Mouse (Mus musculus) kidney, postnatal 25 days (tissue): ENCODE results near the gene Gid4.

Experiments used
- DNase-seq, 2 experiments: peaks; one replicate each; pipeline ENCODE4 v3.0.0; 2021; ENCODE audit warnings: mixed read lengths in 2 of 2

The Gid4 gene

GRCm38 (mm10) chr11:60416963-60417716 is at the start of gene Gid4:
Gene Gid4 (plus strand): TSS chr11:60417145.
- peak; percentile 99 for DNase-seq

GRCm38 (mm10) chr11:60367256-60367655 is 49.7 kb upstream of the Gid4 start:
- no peak for DNase-seq

GRCm38 (mm10) chr11:60368909-60369308 is 48.0 kb upstream of the Gid4 start:
- DNase-seq, result no peak

- DNase-seq, result no peak
These were observed 47.5 kb upstream of the Gid4 start for GRCm38 (mm10) chr11:60369448-60369847.

- no peak for DNase-seq
These were observed 46.5 kb upstream of the Gid4 start for GRCm38 (mm10) chr11:60370431-60370830.

- DNase-seq, result no peak
These were observed 42.5 kb upstream of the Gid4 start for GRCm38 (mm10) chr11:60374481-60374880.

GRCm38 (mm10) chr11:60383518-60383917 is 33.4 kb upstream of the Gid4 start:
- DNase-seq, result no peak

GRCm38 (mm10) chr11:60384762-60385421 is 32.1 kb upstream of the Gid4 start:
- no peak for DNase-seq

- no peak for DNase-seq
These were observed 31.0 kb upstream of the Gid4 start for GRCm38 (mm10) chr11:60385946-60386345.

GRCm38 (mm10) chr11:60387944-60388343 is 29.0 kb upstream of the Gid4 start:
- no peak for DNase-seq

- DNase-seq, result no peak
These were observed 25.6 kb upstream of the Gid4 start for GRCm38 (mm10) chr11:60391346-60391745.

- DNase-seq, result peak in 1 of 2 experiments; percentile 37
These were observed 20.4 kb upstream of the Gid4 start for GRCm38 (mm10) chr11:60396546-60396945.

- no peak for DNase-seq
These were observed 19.8 kb upstream of the Gid4 start for GRCm38 (mm10) chr11:60397172-60397571.

GRCm38 (mm10) chr11:60406606-60407005 is 10.3 kb upstream of the Gid4 start:
- no peak for DNase-seq

GRCm38 (mm10) chr11:60412173-60412572 is 4.8 kb upstream of the Gid4 start:
- DNase-seq, result peak in 1 of 2 experiments; percentile 88

GRCm38 (mm10) chr11:60412921-60413320 is 4.0 kb upstream of the Gid4 start:
- DNase-seq, result no peak

- peak in 1 of 2 experiments; percentile 42 for DNase-seq
These were observed 369 bp upstream of the Gid4 start for GRCm38 (mm10) chr11:60416590-60416962.

GRCm38 (mm10) chr11:60417717-60418472 is 950 bp downstream of the Gid4 start, which contains the start of gene Atpaf2:
Gene Atpaf2 (minus strand): TSS chr11:60418457.
- DNase-seq, result peak in 1 of 2 experiments; percentile 69

GRCm38 (mm10) chr11:60418473-60418803 is 1.5 kb downstream of the Gid4 start:
- peak in 1 of 2 experiments; percentile 47 for DNase-seq

GRCm38 (mm10) chr11:60422046-60422668 is 5.2 kb downstream of the Gid4 start:
- DNase-seq, result no peak

GRCm38 (mm10) chr11:60423006-60423405 is 6.1 kb downstream of the Gid4 start:
- peak in 1 of 2 experiments; percentile 8 for DNase-seq

GRCm38 (mm10) chr11:60426417-60426816 is 9.5 kb downstream of the Gid4 start:
- DNase-seq, result no peak

- no peak for DNase-seq
These were observed 10.7 kb downstream of the Gid4 start for GRCm38 (mm10) chr11:60427628-60428027.
